Mouse (Mus musculus): Measurements from ENCODE around the gene Tmem158. TPM values are rescaled to one million over a fixed set of nuclear protein-coding genes. Genes with fewer than 3 reads are reported as not detected.

Gene Tmem158
- polyA plus RNA-seq, 1 experiment from 2014 or later = 8.0 TPM

- peak overlapping the region; percentile 12; the same call in 1 of the 2 replicates for H3K27ac ChIP-seq (ENCODE audit: low read length)
- peak overlapping the region; percentile 73 for H3K9ac ChIP-seq (ENCODE audit: low read length)
- ATAC-seq (ENCODE audit: low read depth) = peak; percentile 82
- H3K4me2 ChIP-seq (ENCODE audit: low read depth, low read length) = peak overlapping the region; percentile 95
- H3K27me3 ChIP-seq (ENCODE audit: control insufficient read depth, insufficient read depth, low read depth, low read length) = peaks cover 3% of the 10 kb centered on the region; the same call in 1 of the 2 replicates
- H3K36me3 ChIP-seq (ENCODE audit: control insufficient read depth, insufficient read depth, low read length) = no peaks in the 10 kb centered on the region
- peaks cover 4% of the 10 kb centered on the region; the same call in 1 of the 2 replicates for H3K4me1 ChIP-seq (replicated peaks; ENCODE audit: control insufficient read depth, insufficient read depth, low read length)
- H3K4me3 ChIP-seq (ENCODE audit: low read length) = peak overlapping the region; percentile 72
- no peaks in the 10 kb centered on the region for H3K9me3 ChIP-seq (ENCODE audit: control insufficient read depth, low read length)
- under 1% methylated on average over 80 of the region's 92 CpGs for WGBS
Observed at GRCm38 (mm10) chr9:123259896-123260610, 511 bp downstream of the Tmem158 start.

GRCm38 (mm10) chr9:123259461-123259895 lies 1.1 kb downstream of the Tmem158 start:
- H3K27me3 ChIP-seq (ENCODE audit: control insufficient read depth, insufficient read depth, low read depth, low read length) = peaks cover 3% of the 10 kb centered on the region; the same call in 1 of the 2 replicates
- H3K4me3 ChIP-seq (ENCODE audit: low read length) = peak overlapping the region; percentile 72
- no peak overlapping the region for H3K27ac ChIP-seq (ENCODE audit: low read length)
- peak overlapping the region; percentile 95 for H3K4me2 ChIP-seq (ENCODE audit: low read depth, low read length)
- peaks cover 4% of the 10 kb centered on the region; the same call in 1 of the 2 replicates for H3K4me1 ChIP-seq (replicated peaks; ENCODE audit: control insufficient read depth, insufficient read depth, low read length)
- no peaks in the 10 kb centered on the region for H3K36me3 ChIP-seq (ENCODE audit: control insufficient read depth, insufficient read depth, low read length)
- under 1% methylated on average over 37 of the region's 45 CpGs for WGBS
- H3K9me3 ChIP-seq (ENCODE audit: control insufficient read depth, low read length) = no peaks in the 10 kb centered on the region
- ATAC-seq (ENCODE audit: low read depth) = no peak
- peak overlapping the region; percentile 73 for H3K9ac ChIP-seq (ENCODE audit: low read length)

GRCm38 (mm10) chr9:123258796-123259195 lies 1.8 kb downstream of the Tmem158 start:
- Histone ChIP-seq H3K4me1 (replicated peaks; ENCODE audit: control insufficient read depth, insufficient read depth, low read length) (peaks cover 4% of the 10 kb centered on the region; the same call in 1 of the 2 replicates), H3K27me3 (ENCODE audit: control insufficient read depth, insufficient read depth, low read depth, low read length) (peaks cover 3% of the 10 kb centered on the region; the same call in 1 of the 2 replicates), H3K27ac (ENCODE audit: low read length) (no peak overlapping the region), H3K9me3 (ENCODE audit: control insufficient read depth, low read length) (no peaks in the 10 kb centered on the region), H3K4me2 (ENCODE audit: low read depth, low read length) (peak overlapping the region; percentile 95; the same call in 1 of the 2 replicates), H3K36me3 (ENCODE audit: control insufficient read depth, insufficient read depth, low read length) (no peaks in the 10 kb centered on the region), H3K9ac (ENCODE audit: low read length) (no peak overlapping the region), H3K4me3 (ENCODE audit: low read length) (no peak overlapping the region)
- ATAC-seq (ENCODE audit: low read depth) = no peak
- 20% methylated on average over 10 of the region's 10 CpGs for WGBS

- Histone ChIP-seq H3K9me3 (ENCODE audit: control insufficient read depth, low read length) (no peaks in the 10 kb centered on the region), H3K4me2 (ENCODE audit: low read depth, low read length) (no peak overlapping the region), H3K27me3 (ENCODE audit: control insufficient read depth, insufficient read depth, low read depth, low read length) (peaks cover 3% of the 10 kb centered on the region; the same call in 1 of the 2 replicates), H3K4me1 (replicated peaks; ENCODE audit: control insufficient read depth, insufficient read depth, low read length) (peaks cover 4% of the 10 kb centered on the region; the same call in 1 of the 2 replicates), H3K9ac (ENCODE audit: low read length) (no peak overlapping the region), H3K4me3 (ENCODE audit: low read length) (no peak overlapping the region), H3K27ac (ENCODE audit: low read length) (no peak overlapping the region), H3K36me3 (ENCODE audit: control insufficient read depth, insufficient read depth, low read length) (no peaks in the 10 kb centered on the region)
- ATAC-seq (ENCODE audit: low read depth) = no peak
- WGBS = 79% methylated on average over 3 of the region's 3 CpGs
Observed at GRCm38 (mm10) chr9:123255736-123256135, 4.8 kb downstream of the Tmem158 start.

- Histone ChIP-seq H3K27me3 (ENCODE audit: control insufficient read depth, insufficient read depth, low read depth, low read length) (no peaks in the 10 kb centered on the region), H3K9me3 (ENCODE audit: control insufficient read depth, low read length) (no peaks in the 10 kb centered on the region), H3K4me2 (ENCODE audit: low read depth, low read length) (no peak overlapping the region), H3K4me3 (ENCODE audit: low read length) (no peak overlapping the region), H3K9ac (ENCODE audit: low read length) (no peak overlapping the region), H3K36me3 (ENCODE audit: control insufficient read depth, insufficient read depth, low read length) (no peaks in the 10 kb centered on the region), H3K4me1 (replicated peaks; ENCODE audit: control insufficient read depth, insufficient read depth, low read length) (no peaks in the 10 kb centered on the region), H3K27ac (ENCODE audit: low read length) (no peak overlapping the region)
- 66% methylated on average over 1 of the region's 1 CpGs for WGBS
- ATAC-seq (ENCODE audit: low read depth) = no peak
Observed at GRCm38 (mm10) chr9:123247992-123248391, 12.6 kb downstream of the Tmem158 start.

- no peak overlapping the region for H3K27ac ChIP-seq (ENCODE audit: low read length)
- H3K4me1 ChIP-seq (replicated peaks; ENCODE audit: control insufficient read depth, insufficient read depth, low read length) = no peaks in the 10 kb centered on the region
- no peaks in the 10 kb centered on the region for H3K9me3 ChIP-seq (ENCODE audit: control insufficient read depth, low read length)
- no peak overlapping the region for H3K4me3 ChIP-seq (ENCODE audit: low read length)
- no peak overlapping the region for H3K4me2 ChIP-seq (ENCODE audit: low read depth, low read length)
- 76% methylated on average over 4 of the region's 4 CpGs for WGBS
- H3K9ac ChIP-seq (ENCODE audit: low read length) = no peak overlapping the region
- H3K27me3 ChIP-seq (ENCODE audit: control insufficient read depth, insufficient read depth, low read depth, low read length) = no peaks in the 10 kb centered on the region
- no peak for ATAC-seq (ENCODE audit: low read depth)
- no peaks in the 10 kb centered on the region for H3K36me3 ChIP-seq (ENCODE audit: control insufficient read depth, insufficient read depth, low read length)
Observed at GRCm38 (mm10) chr9:123245146-123245545, 15.4 kb downstream of the Tmem158 start.

GRCm38 (mm10) chr9:123243988-123244387 lies 16.6 kb downstream of the Tmem158 start:
- no peak overlapping the region for H3K4me3 ChIP-seq (ENCODE audit: low read length)
- ATAC-seq (ENCODE audit: low read depth) = no peak
- peaks cover 4% of the 10 kb centered on the region; the same call in 1 of the 2 replicates for H3K4me1 ChIP-seq (replicated peaks; ENCODE audit: control insufficient read depth, insufficient read depth, low read length)
- WGBS = 30% methylated on average over 10 of the region's 10 CpGs
- H3K9me3 ChIP-seq (ENCODE audit: control insufficient read depth, low read length) = no peaks in the 10 kb centered on the region
- H3K36me3 ChIP-seq (ENCODE audit: control insufficient read depth, insufficient read depth, low read length) = no peaks in the 10 kb centered on the region
- H3K4me2 ChIP-seq (ENCODE audit: low read depth, low read length) = no peak overlapping the region
- no peaks in the 10 kb centered on the region for H3K27me3 ChIP-seq (ENCODE audit: control insufficient read depth, insufficient read depth, low read depth, low read length)
- no peak overlapping the region for H3K9ac ChIP-seq (ENCODE audit: low read length)
- no peak overlapping the region for H3K27ac ChIP-seq (ENCODE audit: low read length)

GRCm38 (mm10) chr9:123241191-123241590 lies 19.4 kb downstream of the Tmem158 start:
- Histone ChIP-seq H3K9ac (ENCODE audit: low read length) (no peak overlapping the region), H3K4me3 (ENCODE audit: low read length) (no peak overlapping the region), H3K9me3 (ENCODE audit: control insufficient read depth, low read length) (no peaks in the 10 kb centered on the region), H3K27ac (ENCODE audit: low read length) (no peak overlapping the region), H3K27me3 (ENCODE audit: control insufficient read depth, insufficient read depth, low read depth, low read length) (no peaks in the 10 kb centered on the region), H3K4me1 (replicated peaks; ENCODE audit: control insufficient read depth, insufficient read depth, low read length) (peaks cover 14% of the 10 kb centered on the region), H3K4me2 (ENCODE audit: low read depth, low read length) (no peak overlapping the region), H3K36me3 (ENCODE audit: control insufficient read depth, insufficient read depth, low read length) (no peaks in the 10 kb centered on the region)
- 90% methylated on average over 5 of the region's 5 CpGs for WGBS
- ATAC-seq (ENCODE audit: low read depth) = no peak

GRCm38 (mm10) chr9:123240751-123241150 lies 19.8 kb downstream of the Tmem158 start:
- Histone ChIP-seq H3K36me3 (ENCODE audit: control insufficient read depth, insufficient read depth, low read length) (no peaks in the 10 kb centered on the region), H3K4me2 (ENCODE audit: low read depth, low read length) (no peak overlapping the region), H3K27me3 (ENCODE audit: control insufficient read depth, insufficient read depth, low read depth, low read length) (no peaks in the 10 kb centered on the region), H3K9me3 (ENCODE audit: control insufficient read depth, low read length) (no peaks in the 10 kb centered on the region), H3K27ac (ENCODE audit: low read length) (no peak overlapping the region), H3K4me1 (replicated peaks; ENCODE audit: control insufficient read depth, insufficient read depth, low read length) (peaks cover 14% of the 10 kb centered on the region), H3K4me3 (ENCODE audit: low read length) (no peak overlapping the region), H3K9ac (ENCODE audit: low read length) (no peak overlapping the region)
- ATAC-seq (ENCODE audit: low read depth) = no peak
- WGBS = 78% methylated on average over 2 of the region's 2 CpGs

Measured in lung, embryonic 16.5 days (tissue).